Mouse (Mus musculus) cerebellum, adult 2 months (tissue): ENCODE measurements around the gene Capn3.

Experiments used
- CTCF ChIP-seq: fragments of 200-500 bp; IDR thresholded peaks from 2 replicates; pipeline ENCODE4 v1.5.1; 2011; ENCODE audit warnings: low read depth, mild to moderate bottlenecking, control low read depth, low read length, moderate library complexity, borderline replicate concordance; ENCODE audit not compliant: insufficient read depth
- POLR2A ChIP-seq: fragments of 200-500 bp; IDR thresholded peaks from 2 replicates; pipeline ENCODE4 v1.6.1; 2011; ENCODE audit warnings: low read length, control low read depth, borderline replicate concordance; ENCODE audit not compliant: insufficient read depth

DNA sequence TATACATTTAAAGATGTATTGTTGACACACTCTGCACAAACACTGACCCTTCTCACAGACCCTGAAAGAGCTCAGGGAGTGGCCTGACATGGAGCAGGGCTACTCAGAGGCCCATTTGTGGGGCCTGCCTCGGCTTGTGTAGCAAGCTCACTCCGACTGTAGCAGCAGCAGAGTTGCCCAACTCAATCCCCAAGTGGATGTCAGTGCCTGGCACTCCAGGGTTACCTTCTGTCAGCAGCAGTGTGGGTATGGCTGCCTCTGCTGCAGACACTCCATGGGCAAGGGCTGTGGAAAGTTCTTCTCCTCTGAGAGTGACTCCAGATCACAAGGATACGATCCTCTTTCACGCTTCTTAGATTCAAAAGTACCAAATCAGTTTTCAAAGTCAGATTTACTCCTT is 4.4 kb downstream of the Capn3 start:
- TF ChIP-seq CTCF = no peak
- no peak for TF ChIP-seq POLR2A
